ENCODE assay signal across 9 mouse cellular contexts in the genomic region with DNA sequence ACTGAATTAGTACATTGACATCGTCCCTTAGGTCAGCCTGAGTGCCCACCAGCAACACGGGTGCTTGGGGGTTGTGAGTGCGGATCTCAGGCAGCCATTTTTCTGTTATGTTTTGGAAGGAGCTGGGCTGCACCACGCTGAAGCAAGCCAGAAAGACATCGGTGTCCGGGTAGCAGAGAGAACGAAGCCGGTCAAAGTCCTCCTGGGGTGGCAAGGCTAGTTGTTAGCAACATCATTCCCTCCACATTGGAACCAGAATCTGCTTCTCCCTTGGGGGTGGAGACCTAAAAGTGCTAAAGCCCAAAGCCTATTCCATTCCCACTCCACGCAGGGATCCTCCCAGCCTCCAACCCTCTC. TPM values are rescaled to one million over a fixed set of nuclear protein-coding genes. Genes with fewer than 3 reads are reported as not detected.
A peak's percentile ranks its signal among the peaks of the same experiment; 100 is the strongest.
DNase-seq lines count a peak whose midpoint lies in the region; ATAC-seq lines count a peak whose summit lies in the region.
"Had no signal": no experiment of that assay in that cellular context is flagged by ENCODE, and none has a peak within 500 bp of the region (broad histone marks: within the 10 kb centered on the region; RNA-seq: fewer than 3 reads in every experiment).

No protein-coding gene starts in this region.

- H3K27ac ChIP-seq in heart, embryonic 14.5 days (replicated peaks in 1 of 2; ENCODE audit: control insufficient read depth in 1 of 2, insufficient read depth in 1 of 2, low read depth in 2 of 2, low read length in 2 of 2), result no peak overlapping the region
- no peak overlapping the region for H3K27ac ChIP-seq in embryonic facial prominence, embryonic 10.5 days (replicated peaks)
- no peak overlapping the region for H3K27ac ChIP-seq in intestine, embryonic 14.5 days (ENCODE audit: low read depth)
- no peak overlapping the region for H3K27ac ChIP-seq in midbrain, embryonic 12.5 days (replicated peaks)

- no peaks in the 10 kb centered on the region for H3K36me3 ChIP-seq in heart, embryonic 14.5 days (ENCODE audit: control insufficient read depth, insufficient read depth, low read length)
- H3K36me3 ChIP-seq in embryonic facial prominence, embryonic 10.5 days (replicated peaks), result no peaks in the 10 kb centered on the region
- H3K36me3 ChIP-seq in intestine, embryonic 14.5 days (ENCODE audit: control insufficient read depth, insufficient read depth, low read length), result no peaks in the 10 kb centered on the region
- no peaks in the 10 kb centered on the region for H3K36me3 ChIP-seq in midbrain, embryonic 12.5 days

- DNase-seq in heart, adult 8-10 months (ENCODE audit: low spot score), result no peak
- no peak for DNase-seq in embryonic facial prominence, embryonic 10.5 days (ENCODE audit: low spot score)
- DNase-seq in intestine, embryonic 14.5 days (ENCODE audit: low spot score), result no peak
- no peak for DNase-seq in urinary bladder, adult 2 months (ENCODE audit: low spot score)
- DNase-seq in right cerebral cortex, adult 18-20 months, result no peak
- DNase-seq in adrenal gland, adult 8-10 months, result no peak

- no peaks in the 10 kb centered on the region for H3K4me1 ChIP-seq in heart, embryonic 14.5 days (ENCODE audit: control insufficient read depth in 2 of 2, insufficient read depth in 2 of 2, low read length in 2 of 2)
- peaks cover 10% of the 10 kb centered on the region for H3K4me1 ChIP-seq in embryonic facial prominence, embryonic 10.5 days
- H3K4me1 ChIP-seq in intestine, embryonic 14.5 days (replicated peaks; ENCODE audit: control insufficient read depth, insufficient read depth, low read length), result no peaks in the 10 kb centered on the region
- H3K4me1 ChIP-seq in midbrain, embryonic 12.5 days, result peaks cover 6% of the 10 kb centered on the region; the same call in 1 of the 2 replicates

- 46% methylated on average over 9 of the region's 9 CpGs for WGBS in heart, embryonic 14.5 days
- 46% methylated on average over 9 of the region's 9 CpGs for WGBS in embryonic facial prominence, embryonic 10.5 days
- WGBS in intestine, embryonic 14.5 days, result 49% methylated on average over 9 of the region's 9 CpGs
- 41% methylated on average over 9 of the region's 9 CpGs for WGBS in midbrain, embryonic 12.5 days

- peak overlapping the region in 1 of 2 experiments; percentile 62; a peak in 1 of 4 replicates for H3K4me3 ChIP-seq in heart, embryonic 14.5 days (ENCODE audit: control insufficient read depth in 1 of 2, insufficient read depth in 1 of 2, low read depth in 1 of 2, low read length in 2 of 2)
- peak overlapping the region; percentile 69 for H3K4me3 ChIP-seq in embryonic facial prominence, embryonic 10.5 days
- peak overlapping the region; percentile 57; the same call in 1 of the 2 replicates for H3K4me3 ChIP-seq in intestine, embryonic 14.5 days (ENCODE audit: low read depth, low read length)
- peak overlapping the region; percentile 71 for H3K4me3 ChIP-seq in midbrain, embryonic 12.5 days

- H3K4me2 ChIP-seq in heart, embryonic 14.5 days (ENCODE audit: low read length), result peak overlapping the region; percentile 99
- peak overlapping the region; percentile 99 for H3K4me2 ChIP-seq in intestine, embryonic 14.5 days (ENCODE audit: low read length)
- H3K4me2 ChIP-seq in midbrain, embryonic 12.5 days (replicated peaks), result peak overlapping the region; percentile 91

- ATAC-seq in heart, embryonic 14.5 days (ENCODE audit: insufficient number of reproducible peaks, insufficient read depth, low FRiP score, low read depth), result no peak
- ATAC-seq in intestine, embryonic 14.5 days (replicated peaks; ENCODE audit: low FRiP score, low TSS enrichment, low read depth), result no peak
- ATAC-seq in midbrain, embryonic 12.5 days (ENCODE audit: low FRiP score, low read depth), result 0 out of 2 replicates have a peak, but pooled peaks have one; percentile 4

- no peaks in the 10 kb centered on the region for H3K9me3 ChIP-seq in heart, embryonic 14.5 days (ENCODE audit: control insufficient read depth, low read length)
- no peaks in the 10 kb centered on the region for H3K9me3 ChIP-seq in embryonic facial prominence, embryonic 10.5 days
- H3K9me3 ChIP-seq in intestine, embryonic 14.5 days (ENCODE audit: control insufficient read depth, low read length), result no peaks in the 10 kb centered on the region
- H3K9me3 ChIP-seq in midbrain, embryonic 12.5 days, result no peaks in the 10 kb centered on the region

- peaks cover 21% of the 10 kb centered on the region for H3K27me3 ChIP-seq in heart, embryonic 14.5 days (ENCODE audit: control insufficient read depth, insufficient read depth, low read length)
- peaks cover 29% of the 10 kb centered on the region for H3K27me3 ChIP-seq in embryonic facial prominence, embryonic 10.5 days (replicated peaks; ENCODE audit: low read depth, poor library complexity, severe bottlenecking)
- peaks cover 10% of the 10 kb centered on the region for H3K27me3 ChIP-seq in intestine, embryonic 14.5 days (replicated peaks; ENCODE audit: control insufficient read depth, insufficient read depth, low read length)
- peaks cover 23% of the 10 kb centered on the region for H3K27me3 ChIP-seq in midbrain, embryonic 12.5 days

- H3K9ac ChIP-seq in heart, embryonic 14.5 days (ENCODE audit: low read length), result 0 out of 2 replicates have a peak overlapping the region, but pooled peaks have one; percentile 69
- H3K9ac ChIP-seq in intestine, embryonic 14.5 days (ENCODE audit: low read length), result no peak overlapping the region
- H3K9ac ChIP-seq in midbrain, embryonic 12.5 days (replicated peaks), result peak overlapping the region; percentile 68

RNA-seq across cellular contexts. Expression of gene Rhov, which starts 0.8 kb away (rescaled TPM):
- polyA plus RNA-seq in heart, embryonic 14.5 days (2014; fragmentation: Nextera tagmentation; extraction: Ambion mirVana), result 0.19 TPM in 1 of 2 replicates, not detected in the other
- total RNA-seq in heart, adult 8-10 months (2022), result not detected
- polyA plus RNA-seq in embryonic facial prominence, embryonic 10.5 days (2016; fragmentation: Nextera tagmentation; extraction: Ambion mirVana), result 0.74 and 2.5 TPM in 2 replicates
- polyA plus RNA-seq in intestine, embryonic 14.5 days (2014; fragmentation: Nextera tagmentation; extraction: Ambion mirVana), result 0.98 and 2.3 TPM in 2 replicates
- 3.9 and 4.7 TPM in 2 replicates for polyA plus RNA-seq in midbrain, embryonic 12.5 days (2016; fragmentation: Nextera tagmentation; extraction: Ambion mirVana)
- 31.2 and 34.1 TPM in 2 replicates for polyA plus RNA-seq in urinary bladder, adult 2 months (2012; rRNA removed)
- 1 to 10 TPM in 3 of 4 experiments, under 1 TPM in 1; 0.61 to 2.9 (median 2.1) TPM for total RNA-seq in adrenal gland, adult 8-10 months (2022)

RNA-seq across cellular contexts. Expression of gene Vps18, which starts 18.3 kb away (rescaled TPM):
- polyA plus RNA-seq in heart, embryonic 14.5 days (2014; fragmentation: Nextera tagmentation; extraction: Ambion mirVana), result 7.8 and 8.7 TPM in 2 replicates
- 10 to 100 TPM; 12.5 to 14.0 (median 13.6) TPM for total RNA-seq in heart, adult 8-10 months (2022)
- polyA plus RNA-seq in embryonic facial prominence, embryonic 10.5 days (2016; fragmentation: Nextera tagmentation; extraction: Ambion mirVana), result 23.1 and 25.1 TPM in 2 replicates
- 14.1 and 14.8 TPM in 2 replicates for polyA plus RNA-seq in intestine, embryonic 14.5 days (2014; fragmentation: Nextera tagmentation; extraction: Ambion mirVana)
- polyA plus RNA-seq in midbrain, embryonic 12.5 days (2016; fragmentation: Nextera tagmentation; extraction: Ambion mirVana), result 25.9 and 26.9 TPM in 2 replicates
- 15.9 and 17.9 TPM in 2 replicates for polyA plus RNA-seq in urinary bladder, adult 2 months (2012; rRNA removed)
- total RNA-seq in adrenal gland, adult 8-10 months (2022), result 10 to 100 TPM; 27.2 to 29.5 (median 27.7) TPM

RNA-seq across cellular contexts. Expression of gene Spint1, which starts 33.1 kb away (rescaled TPM):
- 0.20 and 0.38 TPM in 2 replicates for polyA plus RNA-seq in heart, embryonic 14.5 days (2014; fragmentation: Nextera tagmentation; extraction: Ambion mirVana)
- total RNA-seq in heart, adult 8-10 months (2022), result under 1 TPM in 1 of 4 experiments, not detected in 3; 0.14 TPM
- 11.1 and 11.4 TPM in 2 replicates for polyA plus RNA-seq in embryonic facial prominence, embryonic 10.5 days (2016; fragmentation: Nextera tagmentation; extraction: Ambion mirVana)
- polyA plus RNA-seq in intestine, embryonic 14.5 days (2014; fragmentation: Nextera tagmentation; extraction: Ambion mirVana), result 71.3 and 81.9 TPM in 2 replicates
- polyA plus RNA-seq in midbrain, embryonic 12.5 days (2016; fragmentation: Nextera tagmentation; extraction: Ambion mirVana), result 0.98 and 1.5 TPM in 2 replicates
- 157 and 160 TPM in 2 replicates for polyA plus RNA-seq in urinary bladder, adult 2 months (2012; rRNA removed)
- 1 to 10 TPM; 1.8 to 3.9 (median 2.6) TPM for total RNA-seq in adrenal gland, adult 8-10 months (2022)

RNA-seq across cellular contexts. Expression of gene Ppp1r14d, which starts 40.6 kb away (rescaled TPM):
- polyA plus RNA-seq in heart, embryonic 14.5 days (2014; fragmentation: Nextera tagmentation; extraction: Ambion mirVana), result not detected in 2 replicates
- total RNA-seq in heart, adult 8-10 months (2022), result not detected
- polyA plus RNA-seq in embryonic facial prominence, embryonic 10.5 days (2016; fragmentation: Nextera tagmentation; extraction: Ambion mirVana), result 0.20 TPM in 2 replicates
- polyA plus RNA-seq in intestine, embryonic 14.5 days (2014; fragmentation: Nextera tagmentation; extraction: Ambion mirVana), result 3.0 and 3.9 TPM in 2 replicates
- polyA plus RNA-seq in midbrain, embryonic 12.5 days (2016; fragmentation: Nextera tagmentation; extraction: Ambion mirVana), result not detected in 2 replicates
- 0.72 and 1.4 TPM in 2 replicates for polyA plus RNA-seq in urinary bladder, adult 2 months (2012; rRNA removed)
- total RNA-seq in adrenal gland, adult 8-10 months (2022), result not detected
- total RNA-seq: layer of hippocampus, adult 18-20 months had no signal

RNA-seq across cellular contexts. Expression of gene Dll4, which starts 55.3 kb away (rescaled TPM):
- polyA plus RNA-seq in heart, embryonic 14.5 days (2014; fragmentation: Nextera tagmentation; extraction: Ambion mirVana), result 6.9 and 8.8 TPM in 2 replicates
- 10 to 100 TPM; 12.1 to 18.7 (median 18.6) TPM for total RNA-seq in heart, adult 8-10 months (2022)
- polyA plus RNA-seq in embryonic facial prominence, embryonic 10.5 days (2016; fragmentation: Nextera tagmentation; extraction: Ambion mirVana), result 4.4 and 4.6 TPM in 2 replicates
- 6.9 and 7.1 TPM in 2 replicates for polyA plus RNA-seq in intestine, embryonic 14.5 days (2014; fragmentation: Nextera tagmentation; extraction: Ambion mirVana)
- 4.4 and 5.0 TPM in 2 replicates for polyA plus RNA-seq in midbrain, embryonic 12.5 days (2016; fragmentation: Nextera tagmentation; extraction: Ambion mirVana)
- polyA plus RNA-seq in urinary bladder, adult 2 months (2012; rRNA removed), result 5.5 and 6.4 TPM in 2 replicates
- 10 to 100 TPM; 11.5 to 18.6 (median 16.2) TPM for total RNA-seq in adrenal gland, adult 8-10 months (2022)
